Mouse (Mus musculus) ES-E14 (cell line): ENCODE measurements around the gene Nat8f2. TPM values are rescaled to one million over a fixed set of nuclear protein-coding genes. Genes with fewer than 3 reads are reported as not detected.

Source experiments
- DNase-seq: peaks from one replicate; pipeline ENCODE4 v3.0.0-alpha.2; 2013; ENCODE audit warnings: low read depth, low spot score
- H3K27ac ChIP-seq: 2 replicates; pipeline ENCODE4 v1.5.1; 2012; ENCODE audit warnings: low read depth, mild to moderate bottlenecking, low read length, moderate library complexity, mixed read lengths; ENCODE audit not compliant: poor library complexity, insufficient read depth, severe bottlenecking
- H3K36me3 ChIP-seq: 2 replicates; pipeline ENCODE4 v1.6.1; 2012; ENCODE audit warnings: mild to moderate bottlenecking, low read length, moderate library complexity, mixed read lengths; ENCODE audit not compliant: control insufficient read depth, poor library complexity, insufficient read depth, severe bottlenecking
- H3K4me1 ChIP-seq, 2 experiments: fragments of 150-350 bp in 1 of 2; sonication (generic) in 1 of 2; 2 replicates each; pipeline ENCODE4 v1.6.1; 2012; ENCODE audit warnings: low read length in 2 of 2, mild to moderate bottlenecking in 1 of 2, mixed read lengths in 1 of 2; ENCODE audit not compliant: control insufficient read depth in 2 of 2, insufficient read depth in 2 of 2, poor library complexity in 1 of 2
- H3K4me3 ChIP-seq, 2 experiments: fragments of 150-350 bp in 1 of 2; sonication (generic) in 1 of 2; 2 replicates each; pipeline ENCODE4 v1.5.1; 2012; ENCODE audit warnings: low read length in 2 of 2, low read depth in 1 of 2, mild to moderate bottlenecking in 1 of 2, mixed read lengths in 1 of 2; ENCODE audit not compliant: insufficient read depth in 1 of 2, poor library complexity in 1 of 2, severe bottlenecking in 1 of 2
- H3K9ac ChIP-seq: 2 replicates; pipeline ENCODE4 v1.6.1; 2012; ENCODE audit warnings: low read depth, mild to moderate bottlenecking, low read length, mixed read lengths; ENCODE audit not compliant: poor library complexity, insufficient read depth, severe bottlenecking
- H3K9me3 ChIP-seq: fragments of 150-350 bp; sonication (generic); 2 replicates; pipeline ENCODE4 v1.6.1; 2012; ENCODE audit warnings: low read depth, mild to moderate bottlenecking, low read length; ENCODE audit not compliant: control insufficient read depth, insufficient read depth
- CHD2 ChIP-seq: IDR thresholded peaks from 2 replicates; pipeline ENCODE4 v1.6.1; 2014; ENCODE audit warnings: mild to moderate bottlenecking, low read depth, low read length, inconsistent platforms
- HCFC1 ChIP-seq: IDR thresholded peaks from 2 replicates; pipeline ENCODE4 v1.6.1; 2012; ENCODE audit warnings: low read length, inconsistent platforms, borderline replicate concordance; ENCODE audit not compliant: insufficient read depth
- MAFK ChIP-seq: IDR thresholded peaks from 2 replicates; pipeline ENCODE4 v1.6.1; 2014; ENCODE audit warnings: mild to moderate bottlenecking, low read depth, low read length, inconsistent platforms; ENCODE audit not compliant: insufficient read depth
- ZC3H11A ChIP-seq: IDR thresholded peaks from 2 replicates; pipeline ENCODE4 v1.6.1; 2012; ENCODE audit warnings: low read depth, mild to moderate bottlenecking, inconsistent platforms, low read length, borderline replicate concordance
- ZNF384 ChIP-seq: IDR thresholded peaks from 2 replicates; pipeline ENCODE4 v1.6.1; 2012; ENCODE audit warnings: low read depth, low read length, inconsistent platforms
- in situ Hi-C, 2 experiments: fragments of 600-800 bp; cut with MboI; formaldehyde crosslinking; loops; one replicate each; pipeline ENCODE4 v1.15.1; 2025; ENCODE audit warnings: low sequenced_read_pairs in 2 of 2, inconsistent platforms in 1 of 2; ENCODE audit not compliant: unreplicated experiment in 2 of 2
- total RNA-seq: library from RNA; depleted of rRNA; stranded (reverse); fragments of 300-350 nt; gene quantifications from 2 replicates; pipeline ENCODE4 v1.2.3, GENCODE M21; 2012

Nat8f2 gene
- total RNA-seq, 1 experiment, result 1.0 TPM

DNA sequence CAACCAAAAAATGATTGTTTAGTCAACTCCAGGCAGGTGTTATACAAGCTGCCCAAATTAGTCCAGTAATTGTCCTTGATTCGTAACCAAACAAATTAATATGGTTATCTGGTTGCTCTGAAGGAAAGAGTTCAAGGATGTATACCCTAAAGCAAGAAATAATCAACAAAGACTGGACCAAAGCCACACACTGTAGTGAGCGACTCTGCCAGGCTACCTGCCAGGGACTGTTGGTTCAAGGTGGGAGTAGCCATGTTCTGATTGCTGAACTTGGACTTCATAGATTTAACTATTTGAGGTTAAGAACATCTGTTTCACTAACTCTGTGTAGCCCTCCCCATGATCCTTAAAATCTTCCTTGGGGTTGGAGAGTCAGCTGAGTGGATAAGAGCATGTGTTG lies 5.8 kb downstream of the Nat8f2 start:
- no peak for TF ChIP-seq ZC3H11A
- TF ChIP-seq ZNF384, result no peak
- TF ChIP-seq CHD2, result no peak
- TF ChIP-seq HCFC1, result no peak
- TF ChIP-seq MAFK, result no peak
- in situ Hi-C loops, result no loop called here
- no peak for DNase-seq

DNA sequence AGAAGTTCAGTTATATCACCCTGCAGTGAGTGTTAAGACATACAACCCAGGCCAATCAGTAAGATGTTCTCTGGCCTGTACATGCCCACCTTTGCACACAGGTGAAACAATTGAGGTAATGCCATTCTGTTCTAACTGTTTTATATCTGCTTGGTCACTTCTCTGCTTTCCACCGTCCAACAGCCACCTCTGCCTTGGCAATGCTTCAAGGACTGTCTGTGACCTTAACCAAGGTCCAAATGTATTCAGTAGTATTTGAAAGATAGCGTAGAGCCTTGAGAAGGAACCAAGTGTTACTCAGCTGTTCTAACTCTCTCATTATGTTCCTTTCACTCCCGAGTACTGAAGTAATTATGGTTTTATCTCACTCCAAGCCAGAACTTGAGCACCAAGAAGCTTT lies 6.4 kb downstream of the Nat8f2 start:
- no peak for DNase-seq
- TF ChIP-seq CHD2, result no peak
- TF ChIP-seq HCFC1, result no peak
- TF ChIP-seq ZNF384, result no peak
- no peak for TF ChIP-seq MAFK
- no peak overlapping the region for H3K9ac ChIP-seq
- no peak overlapping the region for H3K27ac ChIP-seq
- H3K4me1 ChIP-seq, result peaks cover 0 to 2% of the 10 kb centered on the region in 2 experiments; a peak in 1 of 4 replicates
- in situ Hi-C loops, result no loop called here
- no peak overlapping the region for H3K4me3 ChIP-seq
- no peaks in the 10 kb centered on the region for H3K9me3 ChIP-seq
- H3K36me3 ChIP-seq, result no peaks in the 10 kb centered on the region

More for the DNA sequence above, 5.8 kb downstream of the Nat8f2 start:
- Histone ChIP-seq H3K36me3 (no peaks in the 10 kb centered on the region), H3K9ac (no peak overlapping the region), H3K27ac (no peak overlapping the region), H3K9me3 (no peaks in the 10 kb centered on the region), H3K4me1 (peaks cover 0 to 2% of the 10 kb centered on the region in 2 experiments; a peak in 1 of 4 replicates), H3K4me3 (no peak overlapping the region)

DNA sequence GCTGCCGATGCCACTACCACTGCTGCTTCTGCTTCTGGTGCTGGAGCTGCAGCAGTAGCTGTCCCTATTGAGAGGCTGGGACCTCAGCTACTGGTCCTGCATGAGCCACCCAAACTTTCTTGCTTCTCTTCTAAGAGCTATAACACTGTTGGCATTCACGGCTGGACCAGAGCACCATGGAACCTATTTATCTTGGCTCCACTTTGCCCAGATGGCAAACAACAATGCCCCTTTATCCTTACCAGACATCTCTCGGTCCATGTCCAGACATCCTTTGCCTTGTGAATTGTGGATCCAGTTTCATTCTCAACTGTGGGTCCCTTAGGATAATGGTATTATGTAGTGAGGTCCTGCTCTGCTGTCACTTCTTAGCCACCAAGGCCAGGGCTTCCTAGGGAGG lies 7.7 kb downstream of the Nat8f2 start:
- TF ChIP-seq CHD2, result no peak
- no peak for TF ChIP-seq HCFC1
- TF ChIP-seq MAFK, result no peak
- TF ChIP-seq ZNF384, result no peak
- no peak for TF ChIP-seq ZC3H11A
- H3K4me3 ChIP-seq, result no peak overlapping the region
- H3K27ac ChIP-seq, result no peak overlapping the region
- H3K9ac ChIP-seq, result no peak overlapping the region
- no peaks in the 10 kb centered on the region for H3K9me3 ChIP-seq
- H3K36me3 ChIP-seq, result no peaks in the 10 kb centered on the region
- H3K4me1 ChIP-seq, result peaks cover 0 to 2% of the 10 kb centered on the region in 2 experiments; a peak in 1 of 4 replicates
- in situ Hi-C loops, result no loop called here
- no peak for DNase-seq

DNA sequence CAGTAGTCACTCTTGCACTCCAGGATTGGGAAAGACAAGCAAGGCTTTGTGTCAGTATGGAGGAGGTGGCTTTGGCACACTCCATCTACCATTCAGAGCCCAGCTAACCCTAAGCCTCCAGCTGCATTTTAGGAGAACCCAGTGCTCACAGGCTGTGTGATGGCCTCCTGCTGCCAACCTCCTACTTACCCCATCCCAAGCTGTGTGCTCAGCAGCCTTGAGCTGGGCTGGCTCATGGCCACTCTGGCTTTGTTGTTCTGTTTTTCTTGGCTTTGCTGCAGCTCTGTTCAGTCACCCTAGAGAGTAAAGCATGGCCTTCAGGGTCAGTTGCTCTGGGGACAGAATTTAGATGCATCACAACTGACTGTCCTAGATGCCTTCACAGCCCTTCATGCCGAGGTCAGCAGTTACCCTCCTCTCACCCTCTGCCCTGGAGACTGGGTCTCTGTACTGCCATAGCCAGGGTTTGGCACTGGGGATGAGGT lies 12.7 kb downstream of the Nat8f2 start:
- no peaks in the 10 kb centered on the region for H3K4me1 ChIP-seq
- H3K27ac ChIP-seq, result no peak overlapping the region
- H3K36me3 ChIP-seq, result no peaks in the 10 kb centered on the region
- TF ChIP-seq CHD2 (no peak), ZC3H11A (no peak), ZNF384 (no peak)
- in situ Hi-C loops, result no loop called here
- no peak overlapping the region for H3K9ac ChIP-seq
- H3K9me3 ChIP-seq, result no peaks in the 10 kb centered on the region
- H3K4me3 ChIP-seq, result no peak overlapping the region
- DNase-seq, result no peak

DNA sequence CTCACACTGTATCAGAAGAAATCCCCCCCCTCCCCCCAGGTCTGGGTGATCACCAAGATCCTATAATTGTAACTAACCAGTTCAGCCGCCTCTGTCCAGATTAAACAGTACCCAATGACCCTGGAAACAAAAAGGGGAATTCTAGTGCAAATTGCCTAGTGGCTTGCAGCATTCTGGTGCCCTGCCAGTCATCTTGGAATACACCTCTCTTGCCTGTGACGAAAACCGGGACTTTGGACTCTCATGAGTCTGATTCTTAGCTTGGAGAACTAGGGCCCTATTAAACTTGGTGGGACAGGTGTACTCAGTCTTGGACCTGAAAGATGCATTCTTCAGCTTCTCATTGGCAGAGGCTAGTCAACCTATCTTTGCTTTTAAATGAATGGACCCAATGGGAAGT lies 15.5 kb downstream of the Nat8f2 start:
- Histone ChIP-seq H3K9me3 (no peaks in the 10 kb centered on the region), H3K4me1 (peaks cover 2 to 19% of the 10 kb centered on the region in 2 experiments; a peak in 3 of 4 replicates), H3K27ac (no peak overlapping the region), H3K4me3 (no peak overlapping the region), H3K9ac (no peak overlapping the region), H3K36me3 (no peaks in the 10 kb centered on the region)
- TF ChIP-seq HCFC1, result no peak
- TF ChIP-seq ZC3H11A, result no peak
- no peak for TF ChIP-seq ZNF384
- no peak for TF ChIP-seq MAFK
- no peak for TF ChIP-seq CHD2
- no peak for DNase-seq
- in situ Hi-C loops, result no loop called here
